Mouse (Mus musculus): ENCODE measurements around the gene Siva1. TPM values are rescaled to one million over a fixed set of nuclear protein-coding genes. Genes with fewer than 3 reads are reported as not detected.

Siva1 gene
- polyA plus RNA-seq, 1 experiment, result 29.9 TPM

GRCm38 (mm10) chr12:112673576-112674091, 29.2 kb downstream of the Siva1 start:
- no peak for DNase-seq (ENCODE audit: low read depth, low spot score)
- 1% methylated on average over 68 of the region's 68 CpGs for WGBS

- no peak for DNase-seq (ENCODE audit: low read depth, low spot score)
- 2% methylated on average over 67 of the region's 70 CpGs for WGBS
Observed at GRCm38 (mm10) chr12:112674132-112675011, 29.9 kb downstream of the Siva1 start, which contains the start of gene Akt1. Gene Akt1 (minus strand): TSS chr12:112674884.

DNA sequence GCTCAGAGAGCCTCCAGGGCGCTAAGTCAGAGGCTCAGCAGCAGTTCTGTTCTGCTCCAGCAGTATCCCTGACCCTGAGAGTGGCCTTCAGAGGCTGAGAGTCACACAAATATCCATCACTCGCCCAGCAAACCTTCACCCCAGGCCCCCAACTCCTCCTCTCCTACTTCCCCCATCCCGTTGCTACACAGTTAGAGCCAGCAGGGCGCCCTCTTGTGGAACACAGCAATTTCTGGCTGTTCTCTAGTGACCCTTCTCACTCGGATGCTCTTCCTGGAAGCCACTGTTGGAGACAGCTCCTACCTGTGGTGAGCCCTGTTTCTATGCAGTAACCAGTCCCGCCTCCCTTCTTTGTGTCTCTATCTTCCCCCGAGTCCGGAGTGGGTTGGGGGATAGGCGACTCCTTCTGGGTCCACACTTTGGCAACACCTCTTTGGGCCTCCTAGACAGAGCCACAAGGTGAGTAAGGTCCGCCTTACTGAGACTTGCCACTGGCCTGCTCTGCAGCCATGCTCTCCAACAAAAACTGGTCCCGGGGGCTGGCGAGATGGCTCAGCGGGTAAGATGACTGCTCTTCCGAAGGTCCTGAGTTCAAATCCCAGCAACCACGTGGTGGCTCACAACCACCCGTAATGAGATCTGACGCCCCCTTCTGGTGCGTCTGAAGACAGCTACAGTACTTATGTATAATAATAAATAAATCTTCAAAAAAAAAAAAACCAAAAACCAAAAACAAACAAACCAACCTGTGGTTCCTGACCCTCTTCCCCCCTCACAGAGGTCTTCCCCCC, 31.0 kb downstream of the Siva1 start:
- 13% methylated on average over 18 of the region's 18 CpGs for WGBS
- DNase-seq (ENCODE audit: low read depth, low spot score), result peak; percentile 78

DNA sequence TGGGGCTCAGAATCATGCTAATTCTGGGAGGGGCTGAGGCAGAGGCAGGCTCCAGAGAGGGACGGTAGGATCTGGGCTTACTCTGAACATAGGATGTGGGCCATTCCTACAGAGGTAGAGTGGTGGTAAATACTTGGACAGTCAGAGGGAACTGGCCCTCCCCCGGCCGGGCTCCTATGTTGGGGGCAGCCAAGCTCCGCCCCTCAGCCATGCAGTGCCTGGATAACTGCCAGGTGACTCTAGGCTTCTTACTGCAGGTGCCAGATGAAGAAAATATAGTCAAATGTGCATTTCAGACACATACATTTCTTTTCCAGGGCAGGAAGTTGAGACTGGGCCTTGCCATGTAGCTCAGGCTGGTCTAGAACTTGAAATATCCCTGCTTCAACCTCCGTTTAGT, 32.6 kb downstream of the Siva1 start:
- DNase-seq (ENCODE audit: low read depth, low spot score), result no peak
- WGBS, result 40% methylated on average over 5 of the region's 5 CpGs

DNA sequence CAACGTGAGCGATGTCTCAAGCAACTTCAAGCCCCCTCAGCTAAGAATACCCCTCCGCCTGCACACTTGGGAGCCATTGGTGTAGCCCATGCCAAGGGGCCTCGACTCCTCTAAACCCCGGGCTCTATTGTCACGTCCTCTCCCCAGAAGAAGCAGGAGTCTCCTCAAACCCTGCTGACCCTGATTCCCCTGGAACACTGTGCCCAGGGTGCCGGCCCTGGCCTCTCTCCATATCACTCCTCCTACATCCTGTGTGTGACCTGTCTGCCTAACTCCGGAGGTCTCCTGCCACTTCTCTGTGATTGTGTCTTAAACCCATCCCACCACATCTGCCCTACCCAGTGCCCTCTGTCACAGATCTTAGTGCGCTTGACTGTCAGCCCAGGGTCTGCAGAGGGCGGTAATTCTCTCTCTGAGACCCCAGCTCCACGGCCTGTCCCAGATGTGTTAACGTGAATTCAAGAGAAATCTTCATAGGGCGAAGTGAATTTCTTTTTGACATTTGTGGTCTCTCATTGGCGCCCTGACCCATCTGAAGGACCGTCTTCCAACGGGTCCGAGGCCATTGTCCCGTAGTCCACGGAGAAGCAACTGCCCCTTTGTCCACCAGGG, 33.6 kb downstream of the Siva1 start:
- DNase-seq (ENCODE audit: low read depth, low spot score), result no peak
- 38% methylated on average over 19 of the region's 19 CpGs for WGBS

- DNase-seq (ENCODE audit: low read depth, low spot score), result no peak
- WGBS, result under 1% methylated on average over 59 of the region's 60 CpGs
Observed at GRCm38 (mm10) chr12:112678555-112679026, 34.1 kb downstream of the Siva1 start, which contains the start of gene Zbtb42. Gene Zbtb42 (plus strand): TSS chr12:112678828.

DNA sequence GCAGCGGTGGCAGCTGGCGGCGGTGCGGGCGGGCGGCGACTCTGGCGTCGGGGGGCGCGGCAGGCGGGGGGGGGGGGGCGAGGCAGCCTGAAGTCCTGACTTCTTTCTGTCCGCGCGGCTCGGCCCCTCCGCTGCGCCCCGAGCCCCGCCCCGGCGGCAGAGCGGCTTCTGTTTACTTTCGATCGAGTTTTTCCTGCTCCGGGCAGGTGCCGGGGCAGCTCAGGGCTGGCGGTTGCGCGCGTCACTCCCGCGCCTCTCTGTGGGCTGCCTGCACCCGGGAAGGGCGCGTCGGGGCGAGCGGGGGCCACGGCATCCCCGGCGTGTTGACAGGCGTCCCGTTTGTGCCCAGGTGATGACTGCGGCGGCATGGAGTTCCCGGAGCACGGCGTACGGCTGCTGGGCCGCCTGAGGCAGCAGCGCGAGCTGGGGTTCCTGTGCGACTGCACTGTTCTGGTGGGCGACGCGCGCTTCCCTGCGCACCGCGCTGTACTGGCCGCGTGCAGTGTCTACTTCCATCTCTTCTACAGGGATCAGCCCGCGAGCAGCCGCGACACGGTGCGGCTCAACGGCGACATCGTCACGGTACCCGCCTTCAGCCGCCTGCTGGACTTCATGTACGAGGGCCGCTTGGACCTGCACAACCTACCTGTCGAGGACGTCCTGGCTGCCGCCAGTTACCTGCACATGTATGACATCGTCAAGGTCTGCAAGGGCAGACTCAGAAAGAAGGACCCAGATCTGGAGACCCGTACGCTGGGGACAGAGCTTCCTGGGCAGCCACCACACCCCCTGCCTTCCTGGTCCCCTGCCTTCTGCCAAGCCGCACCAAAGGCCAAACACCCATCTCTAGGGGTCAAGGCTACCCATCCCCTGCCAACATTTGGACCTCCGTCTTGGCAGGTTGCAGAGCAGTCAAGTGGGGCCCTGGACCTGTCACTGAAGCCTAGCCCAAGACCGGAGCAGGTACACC, 34.8 kb downstream of the Siva1 start:
- WGBS, result 7% methylated on average over 80 of the region's 87 CpGs
- DNase-seq (ENCODE audit: low read depth, low spot score), result no peak

DNA sequence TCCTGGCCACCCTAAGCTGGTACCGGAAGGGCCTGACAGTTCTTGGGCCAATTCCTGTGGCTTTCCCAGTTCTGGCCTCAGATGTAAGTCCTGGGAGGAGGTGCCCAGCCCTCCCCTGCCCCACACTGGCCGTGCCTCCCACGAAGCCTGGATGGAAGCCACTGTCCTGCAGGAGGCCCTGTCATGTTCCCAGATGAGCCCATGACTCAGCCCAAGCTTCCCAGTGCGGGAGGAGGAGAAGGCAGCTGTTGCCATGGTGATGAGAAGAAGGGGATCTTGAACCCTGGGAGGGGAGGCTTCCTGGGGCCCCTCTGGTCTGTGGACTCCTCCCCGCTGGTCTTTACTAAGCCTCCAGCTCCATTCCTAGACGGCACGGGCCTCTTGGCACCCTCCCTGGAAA, 38.9 kb downstream of the Siva1 start:
- DNase-seq (ENCODE audit: low read depth, low spot score), result no peak
- 74% methylated on average over 7 of the region's 7 CpGs for WGBS

DNA sequence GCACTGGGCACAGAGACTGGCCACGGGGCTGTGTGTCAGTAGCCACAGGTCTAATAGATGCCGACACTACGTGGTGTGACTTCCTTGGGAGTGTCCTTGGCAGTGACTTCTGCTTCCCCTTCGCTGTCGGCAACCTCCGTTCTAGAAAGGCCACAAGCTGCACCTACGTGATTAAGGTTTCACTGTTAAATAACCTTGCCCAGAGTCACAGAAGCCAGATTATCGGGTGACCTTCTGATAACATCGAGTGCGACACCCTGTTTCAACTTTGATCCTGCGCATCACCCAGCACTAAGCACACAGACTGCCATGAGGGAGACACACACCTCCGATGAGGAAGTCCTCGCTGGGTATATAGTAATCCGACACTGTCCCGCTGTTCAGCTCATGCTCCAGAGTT, 44.0 kb downstream of the Siva1 start:
- DNase-seq (ENCODE audit: low read depth, low spot score), result no peak

GRCm38 (mm10) chr12:112693185-112694126, 49.0 kb downstream of the Siva1 start:
- DNase-seq (ENCODE audit: low read depth, low spot score), result no peak
- 2% methylated on average over 54 of the region's 54 CpGs for WGBS

More for the DNA sequence above, 44.0 kb downstream of the Siva1 start:
- 25% methylated on average over 15 of the region's 15 CpGs for WGBS

- DNase-seq (ENCODE audit: low read depth, low spot score), result no peak
- 71% methylated on average over 10 of the region's 10 CpGs for WGBS
Observed at GRCm38 (mm10) chr12:112694127-112694475, 49.6 kb downstream of the Siva1 start.

GRCm38 (mm10) chr12:112696806-112697425, 52.4 kb downstream of the Siva1 start:
- WGBS, result 69% methylated on average over 3 of the region's 3 CpGs

More at GRCm38 (mm10) chr12:112696806-112697425, 52.4 kb downstream of the Siva1 start:
- no peak for DNase-seq (ENCODE audit: low read depth, low spot score)

Other genes with a start within 250 kb of the Siva1 start
- 2.1 and 3.2 TPM in 2 replicates for gene A530016L24Rik, start 155.2 kb upstream of the Siva1 start, polyA plus RNA-seq (2012; rRNA removed)
- gene Tmem179, start 127.9 kb upstream of the Siva1 start, polyA plus RNA-seq (2012; rRNA removed), result 1.7 and 2.1 TPM in 2 replicates
- 10.4 and 12.6 TPM in 2 replicates for gene Inf2, start 55.9 kb upstream of the Siva1 start, polyA plus RNA-seq (2012; rRNA removed)
- gene Adssl1, start 24.6 kb upstream of the Siva1 start, polyA plus RNA-seq (2012; rRNA removed), result 0.90 and 1.2 TPM in 2 replicates
- 110 and 119 TPM in 2 replicates for gene Akt1, start 30.2 kb downstream of the Siva1 start, polyA plus RNA-seq (2012; rRNA removed)
- gene Zbtb42, start 34.1 kb downstream of the Siva1 start, polyA plus RNA-seq (2012; rRNA removed), result 14.0 and 19.9 TPM in 2 replicates
- 53.2 and 63.1 TPM in 2 replicates for gene Cep170b, start 75.8 kb downstream of the Siva1 start, polyA plus RNA-seq (2012; rRNA removed)
- 39.4 and 46.9 TPM in 2 replicates for gene Pld4, start 116.0 kb downstream of the Siva1 start, polyA plus RNA-seq (2012; rRNA removed)
- 1.4 and 1.6 TPM in 2 replicates for gene Ahnak2, start 158.0 kb downstream of the Siva1 start, polyA plus RNA-seq (2012; rRNA removed)
- 1.8 and 2.2 TPM in 2 replicates for gene Clba1, start 164.3 kb downstream of the Siva1 start, polyA plus RNA-seq (2012; rRNA removed)
- 25.2 and 26.2 TPM in 2 replicates for gene Cdca4, start 184.7 kb downstream of the Siva1 start, polyA plus RNA-seq (2012; rRNA removed)
- 6.2 and 8.6 TPM in 2 replicates for gene Gpr132, start 223.5 kb downstream of the Siva1 start, polyA plus RNA-seq (2012; rRNA removed)

Measured in large intestine, adult 2 months (tissue).